Mouse (Mus musculus): Measurements from ENCODE around the gene Adam30. TPM values are rescaled to one million over a fixed set of nuclear protein-coding genes. Genes with fewer than 3 reads are reported as not detected.

Gene Adam30
- polyA plus RNA-seq, 1 experiment from 2014 or later: not detected

DNA sequence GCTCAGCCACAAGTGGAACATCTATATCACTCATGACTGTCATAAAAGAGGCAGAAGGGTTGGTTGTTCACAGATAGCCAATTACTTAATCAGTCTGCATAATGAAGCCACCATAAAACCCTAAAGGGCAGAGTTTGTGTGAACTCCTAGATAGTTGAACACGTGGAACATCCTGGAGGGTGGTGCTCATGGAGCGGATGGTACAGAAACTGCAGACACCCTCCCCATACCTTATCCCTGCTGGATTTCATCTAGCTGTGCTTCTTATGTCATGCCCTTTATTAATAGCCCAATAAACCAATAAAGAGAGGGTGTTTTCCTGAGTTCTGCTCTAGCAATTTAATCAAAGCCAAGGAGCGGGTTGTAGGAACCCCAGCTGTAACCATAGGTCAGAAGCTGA is 27.3 kb downstream of the Adam30 start:
- Histone ChIP-seq H3K4me3 (no peak overlapping the region), H3K9me3 (peaks cover under 1% of the 10 kb centered on the region; the same call in 1 of the 2 replicates), H3K9ac (no peak overlapping the region), H3K27ac (no peak overlapping the region), H3K27me3 (no peaks in the 10 kb centered on the region), H3K4me1 (no peaks in the 10 kb centered on the region), H3K36me3 (no peaks in the 10 kb centered on the region), H3K4me2 (no peak overlapping the region)
- 89% methylated on average over 3 of the region's 3 CpGs for WGBS
- no peak for ATAC-seq (ENCODE audit: insufficient number of reproducible peaks, insufficient read depth, low FRiP score, low TSS enrichment, low read depth)

DNA sequence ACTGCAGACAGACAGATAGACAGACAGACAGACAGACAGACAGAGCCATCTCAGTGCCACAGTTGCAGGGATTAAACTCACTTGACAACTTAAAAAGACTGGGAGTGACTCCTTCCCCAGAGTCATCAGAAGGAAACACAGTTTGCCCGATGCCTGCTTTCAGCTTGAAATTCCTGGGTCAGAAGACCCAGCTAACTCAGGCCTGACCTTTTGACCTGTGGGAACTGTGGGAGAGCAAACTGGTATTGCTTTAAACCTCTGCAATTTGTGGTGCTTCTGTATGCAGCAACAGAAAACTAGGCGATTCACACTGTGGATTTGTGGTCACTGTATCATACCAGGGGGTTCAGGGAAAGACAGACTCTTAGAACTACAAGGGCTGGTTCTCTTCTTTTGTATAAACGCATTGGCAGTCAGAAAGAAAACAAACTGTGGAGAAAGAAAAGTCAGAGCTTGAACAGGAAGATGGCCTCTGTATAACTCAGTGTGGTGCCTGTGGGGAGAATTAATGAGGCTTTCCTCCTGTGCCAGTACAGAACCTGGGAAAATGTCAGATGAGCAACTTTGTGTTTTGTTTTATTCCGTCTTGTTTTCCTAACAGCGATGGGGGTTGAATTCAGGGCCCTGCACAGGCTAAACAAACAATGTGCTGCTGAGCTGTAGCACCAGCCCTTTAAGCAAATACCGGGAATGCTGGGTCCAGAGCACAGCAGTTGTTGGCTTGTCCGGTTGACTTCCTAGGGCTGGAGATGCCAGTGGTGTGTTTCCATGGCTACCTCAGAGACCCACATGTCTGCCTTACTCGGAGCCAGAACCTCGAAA is 37.5 kb downstream of the Adam30 start:
- WGBS: 34% methylated on average over 9 of the region's 9 CpGs
- no peak for ATAC-seq (ENCODE audit: insufficient number of reproducible peaks, insufficient read depth, low FRiP score, low TSS enrichment, low read depth)
- no peak overlapping the region; the same call in 1 of the 2 replicates for H3K27ac ChIP-seq
- peaks cover 13% of the 10 kb centered on the region for H3K4me1 ChIP-seq
- H3K27me3 ChIP-seq: no peaks in the 10 kb centered on the region
- no peaks in the 10 kb centered on the region for H3K36me3 ChIP-seq
- no peak overlapping the region for H3K4me2 ChIP-seq
- H3K4me3 ChIP-seq: no peak overlapping the region
- no peaks in the 10 kb centered on the region for H3K9me3 ChIP-seq
- H3K9ac ChIP-seq: no peak overlapping the region

DNA sequence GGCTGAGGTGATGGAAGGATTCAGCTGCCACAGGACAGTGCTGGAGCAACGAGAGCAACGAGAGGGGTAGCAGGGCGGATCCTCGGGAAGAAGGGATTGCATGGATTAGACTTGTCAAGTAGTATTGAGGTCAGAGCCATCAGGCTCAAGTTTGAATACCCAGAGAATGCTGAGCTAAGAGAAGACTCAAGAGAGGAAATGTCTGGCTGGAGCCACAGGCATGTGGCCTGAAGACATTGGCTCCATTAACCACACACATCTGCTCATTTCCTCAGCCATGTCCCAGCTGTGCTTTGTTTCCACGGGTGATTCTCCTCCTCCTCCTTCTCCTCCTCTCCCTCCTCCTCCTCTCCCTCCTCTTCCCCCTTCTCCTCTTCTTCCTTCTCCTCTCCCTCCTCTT is 39.3 kb downstream of the Adam30 start:
- Histone ChIP-seq H3K4me2 (no peak overlapping the region), H3K9ac (no peak overlapping the region), H3K4me3 (no peak overlapping the region), H3K27me3 (no peaks in the 10 kb centered on the region), H3K4me1 (peaks cover 13% of the 10 kb centered on the region), H3K9me3 (no peaks in the 10 kb centered on the region), H3K36me3 (no peaks in the 10 kb centered on the region), H3K27ac (no peak overlapping the region)
- WGBS: 60% methylated on average over 5 of the region's 5 CpGs
- no peak for ATAC-seq (ENCODE audit: insufficient number of reproducible peaks, insufficient read depth, low FRiP score, low TSS enrichment, low read depth)

DNA sequence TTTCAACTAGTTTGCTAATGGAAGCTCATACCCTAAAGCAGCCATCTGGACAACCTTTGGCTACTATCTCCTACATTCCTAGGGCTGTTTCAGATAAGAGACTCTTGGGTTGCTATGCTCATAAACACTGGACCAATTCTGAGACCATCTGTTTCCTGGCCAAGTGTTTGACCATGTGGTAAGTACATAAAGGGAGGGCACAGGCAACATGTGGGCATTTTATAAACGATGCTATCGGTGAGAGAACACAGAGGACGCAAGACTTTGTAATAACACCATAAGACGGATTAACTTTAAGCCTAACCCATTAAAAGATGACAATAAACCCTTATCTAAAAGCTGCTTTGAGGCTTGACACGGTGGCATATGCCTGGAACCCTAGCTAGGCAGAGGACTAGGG is 42.9 kb downstream of the Adam30 start:
- Histone ChIP-seq H3K36me3 (no peaks in the 10 kb centered on the region), H3K4me2 (no peak overlapping the region), H3K27ac (no peak overlapping the region), H3K9me3 (no peaks in the 10 kb centered on the region), H3K4me3 (no peak overlapping the region), H3K27me3 (no peaks in the 10 kb centered on the region), H3K9ac (no peak overlapping the region), H3K4me1 (peaks cover 4% of the 10 kb centered on the region)
- 83% methylated on average over 5 of the region's 5 CpGs for WGBS
- no peak for ATAC-seq (ENCODE audit: insufficient number of reproducible peaks, insufficient read depth, low FRiP score, low TSS enrichment, low read depth)

DNA sequence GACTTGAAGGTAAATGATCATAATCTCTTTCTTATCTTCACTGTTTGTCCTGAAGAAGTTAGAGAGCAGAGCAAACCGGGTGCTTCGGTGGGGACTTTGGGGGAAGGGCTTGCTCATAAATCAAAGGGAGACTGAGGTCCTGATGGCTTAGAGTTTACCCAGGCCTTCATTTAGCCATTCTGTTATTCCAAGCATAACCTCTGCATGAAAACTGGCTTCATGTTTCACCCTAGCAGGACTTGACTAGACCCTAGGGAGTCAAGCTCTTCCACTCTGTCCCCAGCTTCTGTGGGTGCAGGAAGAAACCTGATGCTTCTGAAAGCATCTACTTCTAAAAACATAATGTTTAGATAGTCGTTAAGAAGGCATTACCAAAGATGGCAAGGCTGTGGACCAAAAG is 46.5 kb downstream of the Adam30 start:
- WGBS: 65% methylated on average over 3 of the region's 3 CpGs
- Histone ChIP-seq H3K36me3 (no peaks in the 10 kb centered on the region), H3K4me2 (no peak overlapping the region)

DNA sequence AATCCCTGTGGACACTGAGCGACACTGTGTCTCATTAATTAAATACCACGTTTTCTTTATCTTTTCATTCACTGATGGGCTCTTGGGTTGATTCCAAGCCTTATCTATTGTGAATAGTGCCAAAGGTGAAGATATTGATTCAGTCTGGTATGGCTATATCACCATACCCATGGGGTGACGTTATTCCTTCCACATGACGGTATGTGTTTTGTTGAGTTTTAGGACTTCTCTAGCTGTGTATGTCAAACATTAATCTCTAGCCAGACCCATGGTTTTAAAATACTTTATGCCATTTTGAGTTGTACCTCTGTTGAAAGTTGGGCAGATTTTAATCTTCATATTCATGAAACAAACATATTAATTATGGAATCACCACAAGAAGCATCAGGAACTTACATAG is 48.7 kb downstream of the Adam30 start:
- no peak overlapping the region for H3K27ac ChIP-seq
- no peak overlapping the region for H3K4me2 ChIP-seq
- no peak for ATAC-seq (ENCODE audit: insufficient number of reproducible peaks, insufficient read depth, low FRiP score, low TSS enrichment, low read depth)
- no peaks in the 10 kb centered on the region for H3K9me3 ChIP-seq
- no peak overlapping the region for H3K4me3 ChIP-seq
- no peaks in the 10 kb centered on the region for H3K27me3 ChIP-seq
- H3K9ac ChIP-seq: no peak overlapping the region
- H3K4me1 ChIP-seq: no peaks in the 10 kb centered on the region
- 89% methylated on average over 4 of the region's 4 CpGs for WGBS
- H3K36me3 ChIP-seq: no peaks in the 10 kb centered on the region

More for the DNA sequence above, 46.5 kb downstream of the Adam30 start:
- Histone ChIP-seq H3K9me3 (no peaks in the 10 kb centered on the region), H3K4me1 (no peaks in the 10 kb centered on the region), H3K9ac (no peak overlapping the region), H3K27ac (no peak overlapping the region), H3K27me3 (no peaks in the 10 kb centered on the region), H3K4me3 (no peak overlapping the region)
- ATAC-seq (ENCODE audit: insufficient number of reproducible peaks, insufficient read depth, low FRiP score, low TSS enrichment, low read depth): no peak

DNA sequence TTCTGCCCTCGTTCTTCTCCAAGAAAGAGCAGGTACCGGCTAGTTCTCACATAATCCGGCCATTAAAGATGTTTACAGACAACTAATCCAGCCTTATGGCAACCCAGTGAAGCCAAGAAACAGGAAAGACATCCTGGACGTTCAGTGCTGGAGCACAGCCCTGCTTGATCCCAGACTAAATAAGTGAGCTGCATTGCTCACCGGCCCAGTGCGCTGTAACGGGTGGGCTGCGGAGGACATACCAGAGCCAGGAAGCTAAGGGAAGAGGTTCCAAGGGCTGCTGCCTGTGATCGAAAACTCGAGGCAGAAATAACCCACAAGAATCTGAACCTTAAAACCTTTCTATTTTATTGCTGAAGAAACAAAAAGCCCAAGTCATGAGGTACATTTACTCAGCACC is 50.4 kb downstream of the Adam30 start:
- WGBS: 62% methylated on average over 10 of the region's 10 CpGs
- H3K27ac ChIP-seq: no peak overlapping the region
- ATAC-seq (ENCODE audit: insufficient number of reproducible peaks, insufficient read depth, low FRiP score, low TSS enrichment, low read depth): no peak
- H3K9me3 ChIP-seq: no peaks in the 10 kb centered on the region
- H3K4me3 ChIP-seq: no peak overlapping the region
- H3K9ac ChIP-seq: no peak overlapping the region
- no peaks in the 10 kb centered on the region for H3K36me3 ChIP-seq
- H3K27me3 ChIP-seq: no peaks in the 10 kb centered on the region
- no peak overlapping the region for H3K4me2 ChIP-seq
- no peaks in the 10 kb centered on the region for H3K4me1 ChIP-seq

DNA sequence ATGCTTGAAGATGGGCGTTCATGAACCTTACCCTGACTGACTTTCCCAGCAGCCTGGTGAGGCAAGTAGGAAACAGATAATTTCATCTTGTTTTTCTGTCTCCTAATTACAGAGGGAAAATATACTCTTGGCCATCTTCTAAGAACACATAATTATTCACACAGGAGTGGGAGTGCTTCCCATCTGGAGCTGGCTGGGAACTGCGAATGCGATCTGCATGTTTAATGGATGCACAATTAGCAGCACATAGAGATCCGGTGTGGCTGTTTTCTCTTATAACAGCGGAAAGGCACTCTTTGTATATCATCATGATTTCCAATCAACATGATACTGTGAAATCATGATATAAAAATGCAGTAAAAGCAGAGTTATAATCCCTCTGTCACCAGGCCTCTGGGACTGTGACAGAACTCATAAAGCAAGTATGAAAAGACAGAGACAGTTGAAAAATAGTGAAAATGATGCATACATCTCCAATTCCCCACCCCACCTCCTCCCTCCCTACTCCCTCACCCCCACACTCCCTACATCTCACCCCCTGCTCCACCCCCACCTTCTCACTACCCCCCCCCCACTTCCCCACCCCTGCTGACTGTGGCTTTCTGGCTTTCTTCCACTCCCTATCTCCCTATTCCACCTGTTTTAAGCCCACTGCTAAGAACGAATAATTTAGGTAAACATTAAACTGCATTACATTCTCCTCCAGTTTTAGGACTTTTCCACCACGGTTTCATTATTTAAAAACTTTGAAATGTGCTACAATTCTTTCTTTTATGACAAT is 51.1 kb downstream of the Adam30 start:
- no peaks in the 10 kb centered on the region for H3K4me1 ChIP-seq
- ATAC-seq (ENCODE audit: insufficient number of reproducible peaks, insufficient read depth, low FRiP score, low TSS enrichment, low read depth): no peak
- no peak overlapping the region for H3K27ac ChIP-seq
- H3K36me3 ChIP-seq: no peaks in the 10 kb centered on the region
- WGBS: 71% methylated on average over 7 of the region's 7 CpGs
- H3K4me3 ChIP-seq: no peak overlapping the region
- no peaks in the 10 kb centered on the region for H3K27me3 ChIP-seq
- no peak overlapping the region for H3K4me2 ChIP-seq
- H3K9me3 ChIP-seq: no peaks in the 10 kb centered on the region
- H3K9ac ChIP-seq: no peak overlapping the region

Other genes starting within 250 kb of the Adam30 start
- 35.4 and 37.8 TPM in 2 replicates for gene Notch2, start 147.1 kb upstream of the Adam30 start, polyA plus RNA-seq (2015; fragmentation: Nextera tagmentation; extraction: Ambion mirVana)
- not detected in 2 replicates for gene Reg4, start 61.5 kb downstream of the Adam30 start, polyA plus RNA-seq (2015; fragmentation: Nextera tagmentation; extraction: Ambion mirVana)
- 2.6 and 6.4 TPM in 2 replicates for gene Hmgcs2, start 119.8 kb downstream of the Adam30 start, polyA plus RNA-seq (2015; fragmentation: Nextera tagmentation; extraction: Ambion mirVana)
- 229 and 256 TPM in 2 replicates for gene Phgdh, start 179.4 kb downstream of the Adam30 start, polyA plus RNA-seq (2015; fragmentation: Nextera tagmentation; extraction: Ambion mirVana)
- gene Zfp697, start 221.8 kb downstream of the Adam30 start, polyA plus RNA-seq (2015; fragmentation: Nextera tagmentation; extraction: Ambion mirVana): 7.2 and 8.2 TPM in 2 replicates